Mouse (Mus musculus): ENCODE data around the gene Strn4. TPM values are rescaled to one million over a fixed set of nuclear protein-coding genes. Genes with fewer than 3 reads are reported as not detected.

Gene Strn4
- polyA plus RNA-seq, 1 experiment from 2014 or later: 97.4 TPM

DNA sequence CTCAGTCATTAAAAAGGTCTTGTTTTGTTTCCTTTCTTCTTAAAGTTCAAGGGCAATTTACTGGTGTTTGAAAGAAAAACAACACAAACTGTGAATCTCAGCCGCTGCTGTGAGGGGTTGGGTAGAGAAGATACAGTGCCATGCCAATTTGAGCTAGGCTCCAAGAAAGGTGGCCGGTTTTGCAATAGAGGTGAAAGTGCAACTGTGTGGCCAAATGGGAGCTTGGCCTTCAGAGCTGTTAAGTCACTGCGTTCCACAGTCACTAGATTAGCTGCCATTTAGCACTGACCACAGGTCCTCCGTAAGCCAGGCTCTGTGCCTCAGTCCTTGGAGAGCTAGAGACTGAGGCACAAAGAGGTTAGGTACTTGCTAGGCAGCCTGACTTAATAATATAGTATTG lies 35.9 kb downstream of the Strn4 start:
- H3K4me1 ChIP-seq (ENCODE audit: control insufficient read depth, insufficient read depth, low read length): no peaks in the 10 kb centered on the region
- 90% methylated on average over 4 of the region's 4 CpGs for WGBS

DNA sequence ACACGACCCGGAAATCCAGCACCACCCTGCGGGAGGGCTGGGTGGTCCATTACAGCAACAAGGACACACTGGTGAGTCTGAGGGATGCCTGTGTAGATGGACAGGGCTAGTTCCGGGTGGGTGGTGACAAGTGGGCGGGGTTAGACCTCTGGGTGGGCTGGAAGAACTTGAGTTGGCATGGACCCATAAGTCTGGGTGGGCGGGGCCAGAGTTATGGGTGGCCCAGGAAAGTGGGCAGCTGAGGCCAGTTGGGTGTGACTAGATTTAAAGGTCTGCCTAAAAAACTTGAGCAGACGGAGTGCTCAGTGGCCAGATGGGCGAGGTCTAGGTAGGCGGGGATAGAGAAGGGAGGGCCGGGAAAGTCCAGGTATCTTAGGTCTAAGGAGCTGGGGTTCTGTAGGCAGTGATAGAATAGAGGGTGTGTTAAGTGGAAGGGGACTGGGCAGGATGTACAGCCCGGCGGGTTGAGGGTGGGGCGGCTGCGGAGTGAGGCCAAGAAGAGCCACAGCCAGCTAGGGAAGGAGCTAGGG lies 37.7 kb downstream of the Strn4 start:
- Histone ChIP-seq H3K27ac (replicated peaks; ENCODE audit: low read depth, low read length) (no peak overlapping the region), H3K27me3 (replicated peaks; ENCODE audit: control insufficient read depth, insufficient read depth, low read length) (no peaks in the 10 kb centered on the region), H3K9ac (ENCODE audit: low read depth, low read length) (no peak overlapping the region), H3K4me3 (ENCODE audit: low read depth, low read length) (no peak overlapping the region), H3K36me3 (ENCODE audit: control insufficient read depth, insufficient read depth, low read length) (peaks cover 85% of the 10 kb centered on the region), H3K4me1 (ENCODE audit: control insufficient read depth, insufficient read depth, low read length) (no peaks in the 10 kb centered on the region), H3K9me3 (ENCODE audit: control insufficient read depth, low read length) (no peaks in the 10 kb centered on the region), H3K4me2 (ENCODE audit: low read depth, low read length) (no peak overlapping the region)
- no peak for DNase-seq (ENCODE audit: low spot score)
- WGBS: 85% methylated on average over 14 of the region's 14 CpGs
- ATAC-seq (ENCODE audit: low read depth): no peak

More for the DNA sequence above, 35.9 kb downstream of the Strn4 start:
- Histone ChIP-seq H3K27ac (replicated peaks; ENCODE audit: low read depth, low read length) (no peak overlapping the region), H3K27me3 (replicated peaks; ENCODE audit: control insufficient read depth, insufficient read depth, low read length) (no peaks in the 10 kb centered on the region), H3K9me3 (ENCODE audit: control insufficient read depth, low read length) (no peaks in the 10 kb centered on the region), H3K9ac (ENCODE audit: low read depth, low read length) (no peak overlapping the region), H3K4me3 (ENCODE audit: low read depth, low read length) (no peak overlapping the region), H3K4me2 (ENCODE audit: low read depth, low read length) (no peak overlapping the region), H3K36me3 (ENCODE audit: control insufficient read depth, insufficient read depth, low read length) (peaks cover 84% of the 10 kb centered on the region)
- ATAC-seq (ENCODE audit: low read depth) (no peak), DNase-seq (ENCODE audit: low spot score) (no peak)

DNA sequence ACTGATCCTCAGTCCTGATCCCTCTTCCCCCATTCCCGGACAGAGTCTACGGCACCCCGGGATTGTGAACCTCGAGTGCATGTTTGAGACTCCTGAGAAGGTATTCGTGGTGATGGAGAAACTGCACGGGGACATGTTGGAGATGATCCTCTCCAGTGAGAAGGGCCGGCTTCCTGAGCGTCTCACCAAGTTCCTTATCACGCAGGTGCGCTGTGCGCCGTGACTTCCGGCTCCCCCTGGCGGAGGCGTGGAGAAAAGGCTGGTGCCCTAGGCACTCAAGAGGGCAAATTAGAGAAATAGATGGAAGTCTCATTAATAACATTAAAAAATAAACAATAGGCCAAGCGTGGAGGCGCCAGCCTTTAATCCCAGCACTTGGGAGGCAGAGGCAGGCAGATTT lies 42.6 kb downstream of the Strn4 start:
- Histone ChIP-seq H3K4me2 (ENCODE audit: low read depth, low read length) (no peak overlapping the region), H3K9ac (ENCODE audit: low read depth, low read length) (no peak overlapping the region), H3K36me3 (ENCODE audit: control insufficient read depth, insufficient read depth, low read length) (peaks cover 81% of the 10 kb centered on the region), H3K4me3 (ENCODE audit: low read depth, low read length) (no peak overlapping the region), H3K4me1 (ENCODE audit: control insufficient read depth, insufficient read depth, low read length) (no peaks in the 10 kb centered on the region), H3K9me3 (ENCODE audit: control insufficient read depth, low read length) (no peaks in the 10 kb centered on the region), H3K27ac (replicated peaks; ENCODE audit: low read depth, low read length) (no peak overlapping the region), H3K27me3 (replicated peaks; ENCODE audit: control insufficient read depth, insufficient read depth, low read length) (no peaks in the 10 kb centered on the region)
- DNase-seq (ENCODE audit: low spot score) (no peak), ATAC-seq (ENCODE audit: low read depth) (no peak)
- 25% methylated on average over 17 of the region's 17 CpGs for WGBS

DNA sequence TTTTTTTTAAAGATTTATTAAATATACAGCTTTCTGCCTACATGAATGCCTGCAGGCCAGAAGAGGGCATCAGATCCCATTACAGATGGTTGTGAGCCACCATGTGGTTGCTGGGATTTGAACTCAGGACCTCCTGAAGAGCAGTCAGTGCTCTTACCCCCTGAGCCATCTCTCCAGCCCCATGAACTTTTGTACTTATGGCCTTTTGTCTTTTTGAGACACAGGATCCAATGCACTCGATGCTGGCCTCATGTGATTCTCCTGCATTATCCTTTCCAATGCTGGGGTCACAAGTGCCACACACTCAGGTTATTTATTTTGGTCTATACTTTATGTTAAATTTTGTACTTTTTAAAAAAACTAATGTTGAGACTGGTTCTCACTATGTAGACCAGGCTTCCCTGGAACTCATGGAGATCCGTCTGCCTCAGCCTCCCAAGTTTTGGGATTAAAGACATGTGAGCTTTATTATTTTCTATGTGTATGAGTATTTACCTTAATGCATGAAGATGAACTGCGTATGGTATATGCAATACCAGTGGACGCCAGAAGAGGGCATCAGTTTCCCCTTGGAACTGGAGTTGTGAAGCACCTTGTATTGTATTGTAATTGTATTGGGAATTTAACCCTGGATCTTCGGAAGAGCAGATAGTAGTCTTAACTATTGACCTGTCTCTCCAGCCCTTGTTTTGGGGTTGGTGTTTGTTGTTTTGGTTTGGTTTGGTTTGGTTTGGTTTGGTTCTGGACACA lies 44.4 kb downstream of the Strn4 start:
- Histone ChIP-seq H3K9ac (ENCODE audit: low read depth, low read length) (no peak overlapping the region), H3K36me3 (ENCODE audit: control insufficient read depth, insufficient read depth, low read length) (peaks cover 81% of the 10 kb centered on the region), H3K4me3 (ENCODE audit: low read depth, low read length) (no peak overlapping the region), H3K4me1 (ENCODE audit: control insufficient read depth, insufficient read depth, low read length) (no peaks in the 10 kb centered on the region), H3K4me2 (ENCODE audit: low read depth, low read length) (no peak overlapping the region), H3K27ac (replicated peaks; ENCODE audit: low read depth, low read length) (no peak overlapping the region), H3K27me3 (replicated peaks; ENCODE audit: control insufficient read depth, insufficient read depth, low read length) (no peaks in the 10 kb centered on the region), H3K9me3 (ENCODE audit: control insufficient read depth, low read length) (no peaks in the 10 kb centered on the region)
- no peak for DNase-seq (ENCODE audit: low spot score)
- no peak for ATAC-seq (ENCODE audit: low read depth)
- WGBS: 30% methylated on average over 5 of the region's 5 CpGs

DNA sequence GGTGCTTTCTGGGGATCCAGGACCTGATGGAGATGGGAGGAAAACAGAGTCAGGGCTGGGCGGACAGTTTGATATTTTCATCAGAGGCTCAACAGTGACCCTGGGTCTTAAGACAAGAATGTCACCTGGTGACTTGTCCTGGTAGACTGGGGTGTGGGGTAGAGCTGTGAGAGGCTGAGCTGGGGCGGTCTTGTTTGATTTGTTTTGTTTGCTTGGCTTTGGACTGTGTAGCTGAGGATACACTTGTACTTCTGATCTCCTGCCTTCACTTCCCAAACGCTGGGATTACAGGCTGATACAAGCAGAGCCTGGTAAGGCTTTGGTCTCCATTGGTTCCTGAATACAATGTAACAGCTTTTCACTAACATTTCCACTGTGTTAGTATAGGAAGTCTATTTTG lies 51.8 kb downstream of the Strn4 start:
- H3K4me1 ChIP-seq (ENCODE audit: control insufficient read depth, insufficient read depth, low read length): no peaks in the 10 kb centered on the region
- peaks cover 66% of the 10 kb centered on the region for H3K36me3 ChIP-seq (ENCODE audit: control insufficient read depth, insufficient read depth, low read length)
- no peaks in the 10 kb centered on the region for H3K27me3 ChIP-seq (replicated peaks; ENCODE audit: control insufficient read depth, insufficient read depth, low read length)
- no peak overlapping the region for H3K27ac ChIP-seq (replicated peaks; ENCODE audit: low read depth, low read length)
- no peak overlapping the region for H3K9ac ChIP-seq (ENCODE audit: low read depth, low read length)
- WGBS: 91% methylated on average over 3 of the region's 3 CpGs
- no peaks in the 10 kb centered on the region for H3K9me3 ChIP-seq (ENCODE audit: control insufficient read depth, low read length)
- ATAC-seq (ENCODE audit: low read depth) (no peak), DNase-seq (ENCODE audit: low spot score) (no peak)
- H3K4me2 ChIP-seq (ENCODE audit: low read depth, low read length): no peak overlapping the region
- H3K4me3 ChIP-seq (ENCODE audit: low read depth, low read length): no peak overlapping the region

DNA sequence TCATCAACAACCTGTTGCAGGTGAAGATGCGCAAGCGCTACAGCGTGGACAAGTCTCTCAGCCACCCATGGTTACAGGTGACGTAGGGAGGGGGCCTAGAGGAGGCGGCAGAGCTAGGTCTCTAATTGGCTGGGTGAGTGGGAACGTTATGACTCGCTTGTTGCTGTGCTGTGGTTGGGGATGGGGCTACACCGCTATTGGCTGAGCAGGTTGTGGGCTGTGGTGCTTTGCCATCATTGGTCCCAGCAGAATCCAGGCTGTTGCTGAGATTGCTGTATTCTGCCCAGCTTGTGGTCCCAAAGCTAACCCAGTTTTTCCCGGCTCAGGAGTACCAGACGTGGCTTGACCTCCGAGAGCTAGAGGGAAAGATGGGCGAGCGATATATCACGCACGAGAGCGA lies 53.8 kb downstream of the Strn4 start:
- Histone ChIP-seq H3K4me1 (ENCODE audit: control insufficient read depth, insufficient read depth, low read length) (no peaks in the 10 kb centered on the region), H3K27ac (replicated peaks; ENCODE audit: low read depth, low read length) (peak overlapping the region; percentile 58; the same call in 1 of the 2 replicates), H3K9ac (ENCODE audit: low read depth, low read length) (peak overlapping the region; percentile 45), H3K4me3 (ENCODE audit: low read depth, low read length) (peak overlapping the region; percentile 20), H3K4me2 (ENCODE audit: low read depth, low read length) (peak overlapping the region; percentile 43), H3K27me3 (replicated peaks; ENCODE audit: control insufficient read depth, insufficient read depth, low read length) (no peaks in the 10 kb centered on the region), H3K9me3 (ENCODE audit: control insufficient read depth, low read length) (no peaks in the 10 kb centered on the region), H3K36me3 (ENCODE audit: control insufficient read depth, insufficient read depth, low read length) (peaks cover 50% of the 10 kb centered on the region)
- peak; percentile 93 for DNase-seq (ENCODE audit: low spot score)
- ATAC-seq (ENCODE audit: low read depth): peak; percentile 96
- 20% methylated on average over 16 of the region's 16 CpGs for WGBS

DNA sequence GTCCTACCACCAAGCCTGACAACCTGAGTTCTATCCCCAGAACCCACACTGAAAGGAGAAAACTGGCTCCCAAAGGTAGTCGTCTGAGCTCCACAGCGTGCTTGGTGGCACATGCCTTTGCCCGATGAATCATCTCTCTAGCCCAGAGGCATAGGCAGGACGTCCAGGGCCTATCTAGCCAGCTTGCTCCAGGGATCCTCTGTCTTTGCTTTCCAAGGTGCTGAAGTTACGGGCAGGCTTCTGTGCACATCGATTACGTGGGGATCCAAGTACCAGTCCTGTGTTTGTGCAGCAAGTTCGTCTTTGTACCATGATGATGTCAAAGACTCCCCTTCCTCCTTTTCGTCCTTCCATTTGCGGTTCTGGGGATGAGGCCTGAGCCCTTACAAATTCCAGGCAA lies 55.9 kb downstream of the Strn4 start:
- Histone ChIP-seq H3K9ac (ENCODE audit: low read depth, low read length) (no peak overlapping the region), H3K4me1 (ENCODE audit: control insufficient read depth, insufficient read depth, low read length) (no peaks in the 10 kb centered on the region), H3K27ac (replicated peaks; ENCODE audit: low read depth, low read length) (no peak overlapping the region), H3K36me3 (ENCODE audit: control insufficient read depth, insufficient read depth, low read length) (peaks cover 32% of the 10 kb centered on the region), H3K27me3 (replicated peaks; ENCODE audit: control insufficient read depth, insufficient read depth, low read length) (no peaks in the 10 kb centered on the region), H3K4me2 (ENCODE audit: low read depth, low read length) (no peak overlapping the region), H3K9me3 (ENCODE audit: control insufficient read depth, low read length) (no peaks in the 10 kb centered on the region), H3K4me3 (ENCODE audit: low read depth, low read length) (no peak overlapping the region)
- DNase-seq (ENCODE audit: low spot score) (no peak), ATAC-seq (ENCODE audit: low read depth) (no peak)
- 80% methylated on average over 10 of the region's 10 CpGs for WGBS

DNA sequence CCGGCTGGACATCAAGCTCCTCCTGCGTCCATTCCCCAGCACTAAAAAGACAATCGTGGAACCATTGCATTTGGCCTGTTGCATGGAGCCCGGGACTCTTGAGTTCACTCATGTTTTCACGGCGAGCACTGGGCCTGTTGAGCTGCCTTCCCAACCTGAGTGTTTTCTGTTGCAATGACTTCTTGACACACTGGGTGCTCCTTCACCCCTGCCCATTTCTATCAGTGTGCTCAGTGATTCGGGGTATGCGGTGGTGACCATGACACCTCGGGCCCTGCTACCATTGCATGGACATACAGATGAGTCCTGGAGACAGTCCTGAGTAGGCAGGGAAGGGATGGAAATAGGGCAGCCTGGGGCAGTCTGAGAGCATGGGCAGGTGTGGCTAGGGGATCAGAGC lies 56.8 kb downstream of the Strn4 start:
- Histone ChIP-seq H3K9me3 (ENCODE audit: control insufficient read depth, low read length) (no peaks in the 10 kb centered on the region), H3K4me2 (ENCODE audit: low read depth, low read length) (no peak overlapping the region), H3K9ac (ENCODE audit: low read depth, low read length) (no peak overlapping the region), H3K4me1 (ENCODE audit: control insufficient read depth, insufficient read depth, low read length) (0 out of 2 replicates have a peak, but pooled peaks cover 4% of the 10 kb centered on the region), H3K4me3 (ENCODE audit: low read depth, low read length) (no peak overlapping the region), H3K27ac (replicated peaks; ENCODE audit: low read depth, low read length) (no peak overlapping the region), H3K36me3 (ENCODE audit: control insufficient read depth, insufficient read depth, low read length) (peaks cover 29% of the 10 kb centered on the region), H3K27me3 (replicated peaks; ENCODE audit: control insufficient read depth, insufficient read depth, low read length) (no peaks in the 10 kb centered on the region)
- ATAC-seq (ENCODE audit: low read depth) (no peak), DNase-seq (ENCODE audit: low spot score) (no peak)
- 91% methylated on average over 9 of the region's 9 CpGs for WGBS

DNA sequence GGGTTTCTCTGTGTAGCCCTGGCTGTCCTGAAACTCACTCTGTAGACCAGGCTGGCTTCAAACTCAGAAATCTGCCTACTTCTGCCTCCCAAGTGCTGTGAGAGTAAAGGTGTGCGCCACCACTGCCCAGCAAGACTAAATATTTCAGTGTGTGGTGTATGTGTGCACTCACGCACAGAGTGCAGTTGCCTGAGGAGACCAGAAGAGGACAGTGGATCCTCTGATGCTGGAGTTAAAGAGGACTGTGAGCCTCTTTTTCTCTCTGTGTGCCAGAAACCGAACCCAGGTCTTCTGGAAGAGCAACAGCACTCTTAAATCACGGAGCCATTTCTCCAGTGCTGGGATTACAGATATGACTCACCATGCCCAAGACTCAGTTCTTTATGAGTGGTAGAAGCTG lies 57.7 kb downstream of the Strn4 start:
- Histone ChIP-seq H3K4me2 (ENCODE audit: low read depth, low read length) (no peak overlapping the region), H3K4me3 (ENCODE audit: low read depth, low read length) (no peak overlapping the region), H3K27ac (replicated peaks; ENCODE audit: low read depth, low read length) (no peak overlapping the region), H3K4me1 (ENCODE audit: control insufficient read depth, insufficient read depth, low read length) (0 out of 2 replicates have a peak, but pooled peaks cover 4% of the 10 kb centered on the region), H3K9ac (ENCODE audit: low read depth, low read length) (no peak overlapping the region), H3K36me3 (ENCODE audit: control insufficient read depth, insufficient read depth, low read length) (peaks cover 31% of the 10 kb centered on the region), H3K9me3 (ENCODE audit: control insufficient read depth, low read length) (no peaks in the 10 kb centered on the region), H3K27me3 (replicated peaks; ENCODE audit: control insufficient read depth, insufficient read depth, low read length) (no peaks in the 10 kb centered on the region)
- 92% methylated on average over 4 of the region's 4 CpGs for WGBS
- ATAC-seq (ENCODE audit: low read depth): no peak
- DNase-seq (ENCODE audit: low spot score): no peak

All from embryonic facial prominence, embryonic 14.5 days (tissue).